Mouse (Mus musculus): ENCODE measurements around the gene Birc5.

DNA sequence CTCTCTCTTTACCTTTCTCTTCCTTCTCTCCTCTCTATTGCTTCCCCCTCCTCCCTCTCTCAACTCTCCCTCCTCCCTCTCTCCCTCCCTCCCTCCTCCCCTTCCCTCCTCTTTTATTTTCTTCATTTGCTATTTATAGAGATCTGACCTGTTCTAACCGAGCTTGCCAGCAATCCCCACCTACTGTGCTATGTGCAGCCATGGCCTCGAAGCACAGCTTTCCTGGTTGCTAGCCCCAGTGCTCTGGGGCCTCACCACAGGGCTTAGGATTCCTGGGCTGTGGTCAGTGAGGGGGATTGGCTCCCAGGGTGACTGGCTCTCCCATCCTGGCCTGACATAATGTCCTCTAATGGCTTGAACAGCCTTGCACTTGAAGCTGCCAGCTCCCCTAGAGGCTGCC, 47.5 kb downstream of the Birc5 start:
- TF ChIP-seq EP300 (IDR thresholded peaks at IDR 0.05; ENCODE audit: insufficient read depth, low read depth, low read length): no peak
- no peak for TF ChIP-seq CTCF (IDR thresholded peaks at IDR 0.05; ENCODE audit: low read depth, low read length)
